9 mouse cellular contexts compared by ENCODE assay signal in the genomic region with DNA sequence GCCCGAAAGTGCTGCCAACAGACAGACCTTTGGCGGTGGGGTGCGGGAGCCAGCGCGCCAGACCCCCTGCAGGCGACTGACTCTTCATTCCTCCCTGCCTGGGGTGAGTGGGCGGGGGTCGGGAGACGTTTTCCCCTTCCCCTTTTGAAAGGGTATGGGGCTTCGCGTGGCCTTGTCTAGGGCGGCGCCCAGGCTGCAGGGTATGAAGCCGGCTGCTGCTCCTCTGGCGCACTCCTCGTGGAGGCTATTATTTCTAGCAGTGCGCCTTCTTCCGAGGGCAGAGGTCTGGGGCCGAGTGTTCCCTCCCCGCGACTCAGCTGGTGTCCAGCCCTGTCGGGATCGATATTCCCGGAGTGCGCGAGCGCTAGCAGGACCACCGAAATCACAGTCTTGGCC. TPM values are rescaled to one million over a fixed set of nuclear protein-coding genes. Genes with fewer than 3 reads are reported as not detected.
DNase-seq lines count a peak whose midpoint lies in the region; ATAC-seq and TF ChIP-seq lines count a peak whose summit lies in the region.
"Had no signal": no experiment of that assay in that cellular context is flagged by ENCODE, and none has a peak within 500 bp of the region (broad histone marks: within the 10 kb centered on the region; RNA-seq: fewer than 3 reads in every experiment).

No protein-coding gene starts in this region.

- H3K27me3 ChIP-seq in heart, embryonic 15.5 days = no peaks in the 10 kb centered on the region
- no peaks in the 10 kb centered on the region for H3K27me3 ChIP-seq in ES-Bruce4 (ENCODE audit: control insufficient read depth, insufficient read depth, low read length, poor library complexity, severe bottlenecking)
- H3K27me3 ChIP-seq in hindbrain, embryonic 14.5 days (ENCODE audit: control insufficient read depth, insufficient read depth, low read length) = no peaks in the 10 kb centered on the region

- peak overlapping the region; percentile 81 for H3K4me2 ChIP-seq in heart, embryonic 15.5 days
- peak overlapping the region; percentile 61 for H3K4me2 ChIP-seq in hindbrain, embryonic 14.5 days (replicated peaks)

- peak overlapping the region; percentile 90 for H3K4me3 ChIP-seq in heart, embryonic 15.5 days
- peak overlapping the region; percentile 76 for H3K4me3 ChIP-seq in ES-Bruce4 (ENCODE audit: low read depth, low read length)
- H3K4me3 ChIP-seq in hindbrain, embryonic 14.5 days (replicated peaks; ENCODE audit: low read length) = peak overlapping the region; percentile 86

- H3K9ac ChIP-seq in heart, embryonic 15.5 days = peak overlapping the region; percentile 79
- peak overlapping the region; percentile 76 for H3K9ac ChIP-seq in ES-Bruce4 (ENCODE audit: low read depth, poor library complexity, severe bottlenecking)
- peak overlapping the region; percentile 65 for H3K9ac ChIP-seq in hindbrain, embryonic 14.5 days

- DNase-seq in heart, adult 9 months (ENCODE audit: low spot score in 2 of 2) = no peak
- DNase-seq in cerebellum, postnatal 36 days = peak; percentile 55 to 72
- DNase-seq in hindbrain, embryonic 14.5 days (ENCODE audit: low spot score) = peak; percentile 58
- no peak for DNase-seq in layer of hippocampus, adult 8-10 months (ENCODE audit: low spot score in 2 of 2)
- no peak for DNase-seq in kidney, adult 18-20 months

- no peaks in the 10 kb centered on the region for H3K4me1 ChIP-seq in heart, embryonic 15.5 days (replicated peaks)
- H3K4me1 ChIP-seq in ES-Bruce4 (ENCODE audit: control insufficient read depth, insufficient read depth, low read length) = no peaks in the 10 kb centered on the region
- H3K4me1 ChIP-seq in hindbrain, embryonic 14.5 days (replicated peaks; ENCODE audit: control insufficient read depth, insufficient read depth, low read length) = no peaks in the 10 kb centered on the region

- no peaks in the 10 kb centered on the region for H3K36me3 ChIP-seq in heart, embryonic 15.5 days
- no peaks in the 10 kb centered on the region for H3K36me3 ChIP-seq in ES-Bruce4 (ENCODE audit: control insufficient read depth, insufficient read depth, low read length, poor library complexity, severe bottlenecking)
- no peaks in the 10 kb centered on the region for H3K36me3 ChIP-seq in hindbrain, embryonic 14.5 days (replicated peaks; ENCODE audit: control insufficient read depth, insufficient read depth)

- peak overlapping the region; percentile 94 for H3K27ac ChIP-seq in heart, embryonic 15.5 days
- H3K27ac ChIP-seq in ES-Bruce4 (ENCODE audit: insufficient read depth, low read length) = peak overlapping the region; percentile 43
- peak overlapping the region; percentile 90 for H3K27ac ChIP-seq in hindbrain, embryonic 14.5 days

- no peak for TF ChIP-seq POLR2A in ES-Bruce4 (IDR thresholded peaks at IDR 0.05; ENCODE audit: insufficient read depth, low read length)

- ATAC-seq in heart, embryonic 15.5 days (replicated peaks; ENCODE audit: insufficient number of reproducible peaks, insufficient read depth, low FRiP score, low read depth) = peak; percentile 47
- ATAC-seq in hindbrain, embryonic 14.5 days (ENCODE audit: low FRiP score) = peak; percentile 77
- peak; percentile 22 for ATAC-seq in megakaryocyte-erythroid progenitor cell, adult 5-6 weeks (replicated peaks; ENCODE audit: low FRiP score, low TSS enrichment, poor library complexity, severe bottlenecking)

- TF ChIP-seq CTCF in ES-Bruce4 (IDR thresholded peaks at IDR 0.05; ENCODE audit: low read depth, low read length) = no peak

- 2% methylated on average over 24 of the region's 28 CpGs for WGBS in heart, embryonic 15.5 days
- WGBS in hindbrain, embryonic 14.5 days = under 1% methylated on average over 28 of the region's 28 CpGs

- TF ChIP-seq EP300 in ES-Bruce4 (IDR thresholded peaks at IDR 0.05; ENCODE audit: insufficient read depth, low read depth, low read length) = no peak

- no peaks in the 10 kb centered on the region for H3K9me3 ChIP-seq in heart, embryonic 15.5 days (replicated peaks)
- no peaks in the 10 kb centered on the region for H3K9me3 ChIP-seq in ES-Bruce4 (replicated peaks; ENCODE audit: control insufficient read depth, insufficient read depth, low read length, poor library complexity, severe bottlenecking)
- no peaks in the 10 kb centered on the region for H3K9me3 ChIP-seq in hindbrain, embryonic 14.5 days (ENCODE audit: control insufficient read depth, low read length)

RNA-seq across cellular contexts. Expression of gene Kdm6a, which starts 0.6 kb away (rescaled TPM):
- polyA plus RNA-seq in heart, embryonic 15.5 days (2015; fragmentation: Nextera tagmentation; extraction: Ambion mirVana) = 13.0 and 18.7 TPM in 2 replicates
- polyA plus RNA-seq in ES-Bruce4 (2011; ENCODE audit: insufficient read depth, insufficient read length, low read depth, missing spikeins) = 49.5 and 55.9 TPM in 2 replicates
- 21.5 and 25.0 TPM in 2 replicates for polyA plus RNA-seq in hindbrain, embryonic 14.5 days (2014; fragmentation: Nextera tagmentation; extraction: Ambion mirVana)
- 34.2 and 43.7 TPM in 2 replicates for total RNA-seq in megakaryocyte-erythroid progenitor cell, adult 5-6 weeks (2014; fragmentation: Nextera tagmentation)
- 42.2 and 50.8 TPM in 2 replicates for total RNA-seq in megakaryocyte-erythroid progenitor cell, adult 5-6 weeks (2017)
- total RNA-seq in layer of hippocampus, adult 8-10 months (2022) = 10 to 100 TPM; 38.3 to 53.0 (median 47.5) TPM

RNA-seq across cellular contexts. Expression of gene Dusp21, which starts 16.1 kb away (rescaled TPM):
- not detected in 2 replicates for polyA plus RNA-seq in heart, embryonic 15.5 days (2015; fragmentation: Nextera tagmentation; extraction: Ambion mirVana)
- not detected in 2 replicates for polyA plus RNA-seq in ES-Bruce4 (2011; ENCODE audit: insufficient read depth, insufficient read length, low read depth, missing spikeins)
- not detected in 2 replicates for polyA plus RNA-seq in hindbrain, embryonic 14.5 days (2014; fragmentation: Nextera tagmentation; extraction: Ambion mirVana)
- total RNA-seq in megakaryocyte-erythroid progenitor cell, adult 5-6 weeks (2014; fragmentation: Nextera tagmentation) = not detected in 2 replicates
- total RNA-seq in megakaryocyte-erythroid progenitor cell, adult 5-6 weeks (2017) = not detected in 2 replicates
- total RNA-seq in layer of hippocampus, adult 8-10 months (2022) = not detected
- total RNA-seq: left cerebral cortex, adult 8-10 months had no signal

Comparison
In these comparisons a context has a peak if more than half of its experiments do, and no peak if none do; other contexts are left out.
1. ATAC-seq: peak in every context shown above with its lines; median percentile 77 in hindbrain, embryonic 14.5 days; 47 in heart, embryonic 15.5 days; 22 in megakaryocyte-erythroid progenitor cell, adult 5-6 weeks.
2. H3K27ac ChIP-seq: peak in every context shown above with its lines; median percentile 94 in heart, embryonic 15.5 days; 90 in hindbrain, embryonic 14.5 days; 43 in ES-Bruce4.
3. DNase-seq: peak in cerebellum, postnatal 36 days (2 of 2) and hindbrain, embryonic 14.5 days (single experiment); none in heart, adult 9 months (0 of 2), layer of hippocampus, adult 8-10 months (0 of 2) and kidney, adult 18-20 months (single experiment).
4. Peak in every context shown above with its lines, with median percentiles within 50 percentile points of each other: H3K4me3 ChIP-seq and H3K9ac ChIP-seq.